Mouse (Mus musculus) limb, embryonic 11.5 days (tissue): ENCODE measurements around the gene Atp5g2. TPM values are rescaled to one million over a fixed set of nuclear protein-coding genes. Genes with fewer than 3 reads are reported as not detected.
A peak's percentile ranks its signal among the peaks of the same experiment; 100 is the strongest.

Source experiments
- ATAC-seq: fragments of 200-750 bp; cut with Nextera tagmentation; 2 replicates; pipeline ENCODE4 v1.8.0; 2017; ENCODE audit warnings: low read depth; ENCODE audit not compliant: insufficient number of reproducible peaks, low FRiP score, low TSS enrichment
- DNase-seq: peaks from one replicate; pipeline ENCODE4 v3.0.0-alpha.2; 2015; ENCODE audit warnings: low spot score
- H3K27ac ChIP-seq: fragments of 300-500 bp; sonication (generic); replicated peaks from 2 replicates; pipeline ENCODE4 v1.5.1; 2014; ENCODE audit warnings: low read depth, mild to moderate bottlenecking, low read length
- H3K27me3 ChIP-seq: fragments of 300-500 bp; sonication (generic); 2 replicates; pipeline ENCODE4 v1.6.1; 2014; ENCODE audit warnings: mild to moderate bottlenecking, low read length, mixed read lengths; ENCODE audit not compliant: control insufficient read depth, insufficient read depth
- H3K36me3 ChIP-seq: fragments of 300-500 bp; sonication (generic); 2 replicates; pipeline ENCODE4 v1.6.1; 2014; ENCODE audit warnings: mild to moderate bottlenecking, low read length, moderate library complexity, mixed read lengths; ENCODE audit not compliant: control insufficient read depth, insufficient read depth
- H3K4me1 ChIP-seq: fragments of 300-500 bp; sonication (generic); 2 replicates; pipeline ENCODE4 v1.6.1; 2014; ENCODE audit warnings: low read length, mixed read lengths; ENCODE audit not compliant: control insufficient read depth, insufficient read depth
- H3K4me2 ChIP-seq: fragments of 300-500 bp; sonication (generic); 2 replicates; pipeline ENCODE4 v1.6.1; 2014; ENCODE audit warnings: low read depth, mild to moderate bottlenecking, moderate library complexity; ENCODE audit not compliant: severe bottlenecking
- H3K4me3 ChIP-seq: fragments of 300-500 bp; sonication (generic); 2 replicates; pipeline ENCODE4 v1.5.1; 2014; ENCODE audit warnings: low read depth, low read length
- H3K9ac ChIP-seq: fragments of 300-500 bp; sonication (generic); 2 replicates; pipeline ENCODE4 v1.6.1; 2014; ENCODE audit warnings: mild to moderate bottlenecking, low read length
- H3K9me3 ChIP-seq: fragments of 300-500 bp; sonication (generic); 2 replicates; pipeline ENCODE4 v1.6.1; 2016; ENCODE audit warnings: low read length; ENCODE audit not compliant: control insufficient read depth
- WGBS: fragments of 180-500 bp; shearing (Covaris S2); extraction: QIAGEN DNeasy Blood & Tissue Kit; methylation state at CpG from one replicate; pipeline ENCODE4 v1.1.7; 2014; 5-methylcytosine and 5-hydroxymethylcytosine counted together
- polyA plus RNA-seq: library from polyadenylated mRNA; unstranded; fragments of >200 nt; fragmentation: Nextera tagmentation; extraction: Ambion mirVana; gene quantifications from 2 replicates; pipeline ENCODE4 v1.2.1, GENCODE M21; 2014

Gene Atp5g2
- polyA plus RNA-seq, 1 experiment from 2014 or later = 73.3 TPM

- H3K27ac ChIP-seq = peak overlapping the region; percentile 52; the same call in 1 of the 2 replicates
- peak overlapping the region; percentile 83 for H3K4me2 ChIP-seq
- DNase-seq (no peak), ATAC-seq (no peak)
- H3K9ac ChIP-seq = peak overlapping the region; percentile 80
- WGBS = 5% methylated on average over 17 of the region's 17 CpGs
- H3K27me3 ChIP-seq = no peaks in the 10 kb centered on the region
- peak overlapping the region; percentile 61 for H3K4me3 ChIP-seq
- peaks cover 10% of the 10 kb centered on the region; the same call in 1 of the 2 replicates for H3K4me1 ChIP-seq
- H3K9me3 ChIP-seq = no peaks in the 10 kb centered on the region
- no peaks in the 10 kb centered on the region for H3K36me3 ChIP-seq
Measured at GRCm38 (mm10) chr15:102624291-102624969, 47.7 kb downstream of the Atp5g2 start.

- no peak overlapping the region for H3K4me3 ChIP-seq
- no peak overlapping the region for H3K4me2 ChIP-seq
- no peak for ATAC-seq
- no peak overlapping the region for H3K9ac ChIP-seq
- H3K36me3 ChIP-seq = no peaks in the 10 kb centered on the region
- H3K9me3 ChIP-seq = no peaks in the 10 kb centered on the region
- no peak overlapping the region for H3K27ac ChIP-seq
- no peaks in the 10 kb centered on the region for H3K27me3 ChIP-seq
- H3K4me1 ChIP-seq = peaks cover 10% of the 10 kb centered on the region; the same call in 1 of the 2 replicates
- no peak for DNase-seq
- WGBS = 95% methylated on average over 3 of the region's 3 CpGs
Measured at GRCm38 (mm10) chr15:102623121-102623520, 49.0 kb downstream of the Atp5g2 start.

GRCm38 (mm10) chr15:102622536-102622935 is 49.6 kb downstream of the Atp5g2 start:
- Histone ChIP-seq H3K4me3 (no peak overlapping the region), H3K9ac (no peak overlapping the region), H3K4me1 (peaks cover 10% of the 10 kb centered on the region; the same call in 1 of the 2 replicates), H3K4me2 (no peak overlapping the region), H3K27ac (no peak overlapping the region), H3K36me3 (no peaks in the 10 kb centered on the region), H3K9me3 (no peaks in the 10 kb centered on the region), H3K27me3 (no peaks in the 10 kb centered on the region)
- DNase-seq (no peak), ATAC-seq (no peak)

GRCm38 (mm10) chr15:102620765-102621164 is 51.4 kb downstream of the Atp5g2 start:
- no peak overlapping the region for H3K9ac ChIP-seq
- H3K27me3 ChIP-seq = no peaks in the 10 kb centered on the region
- H3K36me3 ChIP-seq = no peaks in the 10 kb centered on the region
- WGBS = 91% methylated on average over 1 of the region's 1 CpGs
- DNase-seq = no peak
- no peak overlapping the region for H3K4me2 ChIP-seq
- H3K4me1 ChIP-seq = peaks cover 7% of the 10 kb centered on the region; the same call in 1 of the 2 replicates
- H3K27ac ChIP-seq = no peak overlapping the region
- no peaks in the 10 kb centered on the region for H3K9me3 ChIP-seq
- H3K4me3 ChIP-seq = no peak overlapping the region
- ATAC-seq = no peak

- H3K4me3 ChIP-seq = no peak overlapping the region
- no peak overlapping the region for H3K9ac ChIP-seq
- 93% methylated on average over 5 of the region's 5 CpGs for WGBS
- H3K27me3 ChIP-seq = no peaks in the 10 kb centered on the region
- no peak for ATAC-seq
- peaks cover 7% of the 10 kb centered on the region; the same call in 1 of the 2 replicates for H3K4me1 ChIP-seq
- H3K27ac ChIP-seq = no peak overlapping the region
- no peak overlapping the region for H3K4me2 ChIP-seq
- no peak for DNase-seq
- H3K36me3 ChIP-seq = no peaks in the 10 kb centered on the region
- no peaks in the 10 kb centered on the region for H3K9me3 ChIP-seq
Measured at GRCm38 (mm10) chr15:102619486-102619885, 52.7 kb downstream of the Atp5g2 start.

- 95% methylated on average over 1 of the region's 1 CpGs for whole genome bisulfite sequencing
- no peaks in the 10 kb centered on the region for H3K9me3 ChIP-seq
- DNase-seq (no peak), ATAC-seq (no peak)
- H3K4me3 ChIP-seq = no peak overlapping the region
- no peaks in the 10 kb centered on the region for H3K27me3 ChIP-seq
- H3K9ac ChIP-seq = no peak overlapping the region
- no peak overlapping the region for H3K27ac ChIP-seq
- no peaks in the 10 kb centered on the region for H3K36me3 ChIP-seq
- H3K4me2 ChIP-seq = no peak overlapping the region
- no peaks in the 10 kb centered on the region for H3K4me1 ChIP-seq
Measured at GRCm38 (mm10) chr15:102617654-102618053, 54.5 kb downstream of the Atp5g2 start.

- Histone ChIP-seq H3K36me3 (no peaks in the 10 kb centered on the region), H3K27me3 (no peaks in the 10 kb centered on the region), H3K9ac (no peak overlapping the region), H3K27ac (no peak overlapping the region), H3K9me3 (no peaks in the 10 kb centered on the region), H3K4me2 (no peak overlapping the region), H3K4me3 (no peak overlapping the region), H3K4me1 (no peaks in the 10 kb centered on the region)
- 91% methylated on average over 2 of the region's 2 CpGs for WGBS
- no peak for ATAC-seq
- no peak for DNase-seq
Measured at GRCm38 (mm10) chr15:102616174-102616573, 56.0 kb downstream of the Atp5g2 start.

- H3K4me1 ChIP-seq = no peaks in the 10 kb centered on the region
- H3K4me2 ChIP-seq = no peak overlapping the region
- DNase-seq = no peak
- no peaks in the 10 kb centered on the region for H3K27me3 ChIP-seq
- no peaks in the 10 kb centered on the region for H3K9me3 ChIP-seq
- H3K27ac ChIP-seq = no peak overlapping the region
- ATAC-seq = no peak
- H3K36me3 ChIP-seq = no peaks in the 10 kb centered on the region
- no peak overlapping the region for H3K4me3 ChIP-seq
- H3K9ac ChIP-seq = no peak overlapping the region
Measured at GRCm38 (mm10) chr15:102614224-102614623, 57.9 kb downstream of the Atp5g2 start.

- DNase-seq (no peak), ATAC-seq (no peak)
- H3K4me1 ChIP-seq = no peaks in the 10 kb centered on the region
- H3K9me3 ChIP-seq = no peaks in the 10 kb centered on the region
- no peak overlapping the region for H3K4me2 ChIP-seq
- H3K27ac ChIP-seq = no peak overlapping the region
- no peak overlapping the region for H3K9ac ChIP-seq
- H3K4me3 ChIP-seq = no peak overlapping the region
- no peaks in the 10 kb centered on the region for H3K27me3 ChIP-seq
- no peaks in the 10 kb centered on the region for H3K36me3 ChIP-seq
Measured at GRCm38 (mm10) chr15:102612966-102613365, 59.2 kb downstream of the Atp5g2 start.
